In genomic region chr2:116849980-116850636, GRCm38 (mm10) we compare ENCODE assay signal across 18 mouse cellular contexts. TPM values are rescaled to one million over a fixed set of nuclear protein-coding genes. Genes with fewer than 3 reads are reported as not detected.
A peak's percentile ranks its signal among the peaks of the same experiment; 100 is the strongest.
DNase-seq lines count a peak whose midpoint lies in the region; ATAC-seq and TF ChIP-seq lines count a peak whose summit lies in the region.
"Had no signal": no experiment of that assay in that cellular context is flagged by ENCODE, and none has a peak within 500 bp of the region (broad histone marks: within the 10 kb centered on the region; RNA-seq: fewer than 3 reads in every experiment).

No protein-coding gene starts in this region.

- peak overlapping the region; percentile 13; the same call in 1 of the 2 replicates for H3K4me3 ChIP-seq in layer of hippocampus, adult 2 months
- H3K4me3 ChIP-seq in midbrain, embryonic 13.5 days (replicated peaks), result no peak overlapping the region
- H3K4me3 ChIP-seq: embryonic facial prominence, embryonic 12.5 days; heart, embryonic 15.5 days; liver, embryonic 13.5 days had no signal

- peaks cover 2% of the 10 kb centered on the region; the same call in 1 of the 2 replicates for H3K4me1 ChIP-seq in midbrain, embryonic 13.5 days (replicated peaks)
- H3K4me1 ChIP-seq: liver, embryonic 13.5 days had no signal

- no peaks in the 10 kb centered on the region for H3K27me3 ChIP-seq in midbrain, embryonic 13.5 days
- H3K27me3 ChIP-seq: embryonic facial prominence, embryonic 12.5 days; heart, embryonic 15.5 days; liver, embryonic 13.5 days had no signal

- intact Hi-C loops in left cerebral cortex, postnatal 4 days (cut with DNase I), result no loop called here
- intact Hi-C loops in left cerebral cortex, postnatal 25 days (cut with DNase I), result no loop called here

- WGBS in midbrain, embryonic 13.5 days, result 94% methylated on average over 20 of the region's 20 CpGs

- H3K9me3 ChIP-seq in midbrain, embryonic 13.5 days, result no peaks in the 10 kb centered on the region
- H3K9me3 ChIP-seq: embryonic facial prominence, embryonic 12.5 days; heart, embryonic 15.5 days; liver, embryonic 13.5 days had no signal

- H3K27ac ChIP-seq in layer of hippocampus, adult 2 months, result no peak overlapping the region
- H3K27ac ChIP-seq in midbrain, embryonic 13.5 days, result no peak overlapping the region
- H3K27ac ChIP-seq: embryonic facial prominence, embryonic 12.5 days; heart, embryonic 15.5 days; kidney, postnatal 0 days; liver, embryonic 13.5 days had no signal

- no peak for TF ChIP-seq CTCF in layer of hippocampus, adult 2 months (conservative IDR thresholded peaks at IDR 0.05)

- H3K9ac ChIP-seq in midbrain, embryonic 13.5 days (replicated peaks), result no peak overlapping the region
- H3K9ac ChIP-seq: embryonic facial prominence, embryonic 12.5 days; heart, embryonic 15.5 days; liver, embryonic 13.5 days had no signal

- no peak overlapping the region for H3K4me2 ChIP-seq in midbrain, embryonic 13.5 days (replicated peaks)
- H3K4me2 ChIP-seq: embryonic facial prominence, embryonic 12.5 days; heart, embryonic 15.5 days; liver, embryonic 13.5 days had no signal

- no peak for ATAC-seq in midbrain, embryonic 13.5 days

- H3K36me3 ChIP-seq in midbrain, embryonic 13.5 days, result no peaks in the 10 kb centered on the region
- H3K36me3 ChIP-seq: embryonic facial prominence, embryonic 12.5 days; heart, embryonic 15.5 days; liver, embryonic 13.5 days had no signal

- DNase-seq in cerebellum, postnatal 10 days, result peak; percentile 54 to 56
- DNase-seq in cerebellum, adult 11-12 months, result no peak
- peak; percentile 31 for DNase-seq in left cerebral cortex, postnatal 4 days
- DNase-seq in left cerebral cortex, postnatal 25 days (ENCODE audit: low spot score in 2 of 2), result no peak
- peak; percentile 6 for DNase-seq in ES-CJ7 (ENCODE audit: low read depth, low spot score)
- DNase-seq in layer of hippocampus, adult 2 months (ENCODE audit: low spot score in 2 of 2), result peak; percentile 26 to 31
- DNase-seq in B cell, adult 2 months, result no peak
- DNase-seq: cerebellum, postnatal 25 days; gastrocnemius, postnatal 36 days; liver, embryonic 13.5 days; spleen, adult 18-20 months; thymus, adult 2 months had no signal

RNA-seq across cellular contexts. Expression of gene Tmco5, which starts 28.4 kb away (rescaled TPM):
- total RNA-seq in left cerebral cortex, postnatal 4 days (2021), result under 1 TPM; 0.34 to 0.72 TPM
- 1 to 10 TPM; 3.5 to 4.1 TPM for total RNA-seq in left cerebral cortex, postnatal 25 days (2021)
- 1 to 10 TPM; 1.5 to 2.3 TPM for total RNA-seq in layer of hippocampus, adult 2 months (2021)
- polyA plus RNA-seq in midbrain, embryonic 13.5 days (2015; fragmentation: Nextera tagmentation; extraction: Ambion mirVana), result not detected in 2 replicates
- total RNA-seq: gastrocnemius, postnatal 36 days; MEL had no signal
- polyA plus RNA-seq: embryonic facial prominence, embryonic 12.5 days; heart, embryonic 15.5 days; intestine, embryonic 14.5 days; kidney, postnatal 0 days; liver, embryonic 13.5 days; thymus, adult 2 months had no signal

Comparison
In these comparisons a context has a peak if more than half of its experiments do, and no peak if none do; other contexts are left out.
1. DNase-seq: peak in cerebellum, postnatal 10 days (2 of 2), left cerebral cortex, postnatal 4 days (single experiment), ES-CJ7 (single experiment) and layer of hippocampus, adult 2 months (2 of 2); none in cerebellum, adult 11-12 months (single experiment), left cerebral cortex, postnatal 25 days (0 of 2) and B cell, adult 2 months (0 of 2).